Mouse (Mus musculus): ENCODE results near the gene Znrf3. TPM values are rescaled to one million over a fixed set of nuclear protein-coding genes. Genes with fewer than 3 reads are reported as not detected.

The Znrf3 gene
- polyA plus RNA-seq, 1 experiment from 2014 or later = 9.2 TPM

- Histone ChIP-seq H3K36me3 (ENCODE audit: poor library complexity, severe bottlenecking) (no peaks in the 10 kb centered on the region), H3K4me3 (no peak overlapping the region), H3K27me3 (no peaks in the 10 kb centered on the region), H3K27ac (no peak overlapping the region), H3K4me1 (peaks cover 11% of the 10 kb centered on the region; the same call in 1 of the 2 replicates), H3K9ac (no peak overlapping the region), H3K9me3 (replicated peaks) (no peaks in the 10 kb centered on the region), H3K4me2 (no peak overlapping the region)
- 65% methylated on average over 2 of the region's 2 CpGs for WGBS
- no peak for ATAC-seq
Measured at GRCm38 (mm10) chr11:5432330-5432729, 12.3 kb downstream of the Znrf3 start.

GRCm38 (mm10) chr11:5430863-5431262 lies 13.8 kb downstream of the Znrf3 start:
- no peak for ATAC-seq
- peaks cover 10% of the 10 kb centered on the region; the same call in 1 of the 2 replicates for H3K4me1 ChIP-seq
- H3K9me3 ChIP-seq (replicated peaks) = no peaks in the 10 kb centered on the region
- H3K4me3 ChIP-seq = no peak overlapping the region
- no peak overlapping the region for H3K9ac ChIP-seq
- no peaks in the 10 kb centered on the region for H3K36me3 ChIP-seq (ENCODE audit: poor library complexity, severe bottlenecking)
- no peak overlapping the region for H3K27ac ChIP-seq
- no peak overlapping the region for H3K4me2 ChIP-seq
- H3K27me3 ChIP-seq = no peaks in the 10 kb centered on the region
- WGBS = 65% methylated on average over 1 of the region's 1 CpGs

- no peak overlapping the region for H3K4me2 ChIP-seq
- H3K4me3 ChIP-seq = no peak overlapping the region
- ATAC-seq = no peak
- no peaks in the 10 kb centered on the region for H3K9me3 ChIP-seq (replicated peaks)
- peaks cover 16% of the 10 kb centered on the region; the same call in 1 of the 2 replicates for H3K4me1 ChIP-seq
- H3K36me3 ChIP-seq (ENCODE audit: poor library complexity, severe bottlenecking) = no peaks in the 10 kb centered on the region
- 87% methylated on average over 4 of the region's 4 CpGs for WGBS
- no peak overlapping the region for H3K9ac ChIP-seq
- no peaks in the 10 kb centered on the region for H3K27me3 ChIP-seq
- no peak overlapping the region for H3K27ac ChIP-seq
Measured at GRCm38 (mm10) chr11:5429396-5430190, 15.1 kb downstream of the Znrf3 start.

GRCm38 (mm10) chr11:5427251-5427650 lies 17.4 kb downstream of the Znrf3 start:
- peaks cover 26% of the 10 kb centered on the region for H3K4me1 ChIP-seq
- H3K9ac ChIP-seq = no peak overlapping the region
- no peak for ATAC-seq
- no peaks in the 10 kb centered on the region for H3K36me3 ChIP-seq (ENCODE audit: poor library complexity, severe bottlenecking)
- no peak overlapping the region for H3K27ac ChIP-seq
- 44% methylated on average over 3 of the region's 3 CpGs for whole genome bisulfite sequencing
- H3K4me2 ChIP-seq = no peak overlapping the region
- no peaks in the 10 kb centered on the region for H3K27me3 ChIP-seq
- H3K4me3 ChIP-seq = no peak overlapping the region
- no peaks in the 10 kb centered on the region for H3K9me3 ChIP-seq (replicated peaks)

- Histone ChIP-seq H3K4me1 (peaks cover 34% of the 10 kb centered on the region), H3K4me2 (no peak overlapping the region), H3K9me3 (replicated peaks) (no peaks in the 10 kb centered on the region), H3K27ac (no peak overlapping the region), H3K27me3 (no peaks in the 10 kb centered on the region), H3K36me3 (ENCODE audit: poor library complexity, severe bottlenecking) (no peaks in the 10 kb centered on the region), H3K4me3 (no peak overlapping the region), H3K9ac (no peak overlapping the region)
- ATAC-seq = no peak
- 89% methylated on average over 2 of the region's 2 CpGs for WGBS
Measured at GRCm38 (mm10) chr11:5426317-5426716, 18.3 kb downstream of the Znrf3 start.

- peak; percentile 50; the same call in 1 of the 2 replicates for ATAC-seq
Measured at GRCm38 (mm10) chr11:5425106-5425505, 19.5 kb downstream of the Znrf3 start.

GRCm38 (mm10) chr11:5424185-5424584 lies 20.5 kb downstream of the Znrf3 start:
- Histone ChIP-seq H3K9ac (no peak overlapping the region), H3K27me3 (no peaks in the 10 kb centered on the region), H3K4me2 (no peak overlapping the region), H3K36me3 (ENCODE audit: poor library complexity, severe bottlenecking) (no peaks in the 10 kb centered on the region), H3K27ac (no peak overlapping the region), H3K9me3 (replicated peaks) (no peaks in the 10 kb centered on the region), H3K4me3 (no peak overlapping the region), H3K4me1 (peaks cover 40% of the 10 kb centered on the region)
- no peak for ATAC-seq
- WGBS = 85% methylated on average over 4 of the region's 4 CpGs

More at GRCm38 (mm10) chr11:5425106-5425505, 19.5 kb downstream of the Znrf3 start:
- H3K27me3 ChIP-seq = no peaks in the 10 kb centered on the region
- 57% methylated on average over 2 of the region's 2 CpGs for WGBS
- H3K27ac ChIP-seq = no peak overlapping the region
- H3K4me1 ChIP-seq = peaks cover 34% of the 10 kb centered on the region
- no peak overlapping the region for H3K9ac ChIP-seq
- H3K36me3 ChIP-seq (ENCODE audit: poor library complexity, severe bottlenecking) = no peaks in the 10 kb centered on the region
- H3K4me2 ChIP-seq = no peak overlapping the region
- H3K9me3 ChIP-seq (replicated peaks) = no peaks in the 10 kb centered on the region
- no peak overlapping the region for H3K4me3 ChIP-seq

- Histone ChIP-seq H3K27me3 (no peaks in the 10 kb centered on the region), H3K27ac (no peak overlapping the region), H3K36me3 (ENCODE audit: poor library complexity, severe bottlenecking) (no peaks in the 10 kb centered on the region), H3K4me1 (peaks cover 40% of the 10 kb centered on the region), H3K4me2 (no peak overlapping the region), H3K9ac (no peak overlapping the region), H3K4me3 (no peak overlapping the region), H3K9me3 (replicated peaks) (no peaks in the 10 kb centered on the region)
- no peak for ATAC-seq
Measured at GRCm38 (mm10) chr11:5423000-5423399, 21.6 kb downstream of the Znrf3 start.

- no peak overlapping the region for H3K4me3 ChIP-seq
- no peaks in the 10 kb centered on the region for H3K36me3 ChIP-seq (ENCODE audit: poor library complexity, severe bottlenecking)
- no peak overlapping the region for H3K9ac ChIP-seq
- no peak for ATAC-seq
- WGBS = 46% methylated on average over 1 of the region's 1 CpGs
- H3K27ac ChIP-seq = no peak overlapping the region
- H3K9me3 ChIP-seq (replicated peaks) = no peaks in the 10 kb centered on the region
- peaks cover 40% of the 10 kb centered on the region for H3K4me1 ChIP-seq
- no peaks in the 10 kb centered on the region for H3K27me3 ChIP-seq
- no peak overlapping the region for H3K4me2 ChIP-seq
Measured at GRCm38 (mm10) chr11:5422252-5422636, 22.4 kb downstream of the Znrf3 start.

- Histone ChIP-seq H3K27ac (no peak overlapping the region), H3K27me3 (no peaks in the 10 kb centered on the region), H3K9me3 (replicated peaks) (no peaks in the 10 kb centered on the region), H3K9ac (no peak overlapping the region), H3K4me3 (no peak overlapping the region), H3K4me2 (no peak overlapping the region), H3K36me3 (ENCODE audit: poor library complexity, severe bottlenecking) (no peaks in the 10 kb centered on the region), H3K4me1 (peaks cover 45% of the 10 kb centered on the region)
- WGBS = 31% methylated on average over 4 of the region's 4 CpGs
- ATAC-seq = peak; percentile 16; the same call in 1 of the 2 replicates
Measured at GRCm38 (mm10) chr11:5421506-5422251, 23.0 kb downstream of the Znrf3 start.

- Histone ChIP-seq H3K9me3 (replicated peaks) (no peaks in the 10 kb centered on the region), H3K4me1 (peaks cover 59% of the 10 kb centered on the region), H3K36me3 (ENCODE audit: poor library complexity, severe bottlenecking) (no peaks in the 10 kb centered on the region), H3K9ac (no peak overlapping the region; the same call in 1 of the 2 replicates), H3K27ac (peak overlapping the region; percentile 69), H3K4me3 (no peak overlapping the region), H3K27me3 (no peaks in the 10 kb centered on the region), H3K4me2 (peak overlapping the region; percentile 25)
- 7% methylated on average over 6 of the region's 6 CpGs for WGBS
- ATAC-seq = peak; percentile 66; the same call in 1 of the 2 replicates
Measured at GRCm38 (mm10) chr11:5415617-5416338, 28.9 kb downstream of the Znrf3 start.
